Mouse (Mus musculus): ENCODE measurements around the gene Nfia. TPM values are rescaled to one million over a fixed set of nuclear protein-coding genes. Genes with fewer than 3 reads are reported as not detected.
A peak's percentile ranks its signal among the peaks of the same experiment; 100 is the strongest.

The Nfia gene
- polyA plus RNA-seq, 1 experiment from 2014 or later, result 23.5 TPM

DNA sequence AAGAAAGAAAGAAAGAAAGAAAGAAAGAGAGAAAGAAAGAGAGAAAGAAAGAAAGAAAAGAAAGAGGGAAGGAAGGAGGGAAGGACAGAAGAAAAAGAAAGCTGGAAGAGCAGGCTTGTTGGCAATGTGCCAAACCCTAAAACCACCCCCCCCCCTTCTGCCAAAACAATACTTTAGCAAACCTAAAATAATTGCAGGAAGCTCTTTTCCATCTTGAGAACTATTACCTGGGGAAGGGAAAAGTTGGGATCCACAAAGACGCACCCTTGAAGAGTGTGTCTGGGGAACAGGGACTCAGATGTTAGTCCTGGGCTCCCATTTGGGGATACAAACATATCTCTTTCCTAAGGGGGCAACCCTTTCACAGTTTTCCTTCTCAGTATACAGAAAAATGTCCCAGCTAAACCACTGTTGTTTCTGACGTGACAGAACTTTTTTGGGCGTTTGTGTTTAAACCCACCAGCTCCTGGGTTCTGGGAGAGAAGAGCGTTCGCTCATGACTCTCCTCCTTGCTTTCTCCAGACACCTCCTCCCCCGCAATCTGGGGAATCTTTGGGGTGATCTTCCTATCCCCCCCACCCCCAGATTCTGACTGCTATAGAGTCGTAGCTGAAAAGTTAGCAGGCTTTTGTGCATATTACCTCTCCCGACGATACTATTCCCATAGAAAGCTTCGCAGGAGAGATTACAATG is 4.0 kb downstream of the Nfia start:
- DNase-seq (ENCODE audit: low spot score), result peak; percentile 45
- peak overlapping the region; percentile 84 for H3K4me2 ChIP-seq (ENCODE audit: low read depth, low read length)
- 0% methylated on average over 10 of the region's 10 CpGs for WGBS
- no peak for ATAC-seq (replicated peaks; ENCODE audit: insufficient number of reproducible peaks, low FRiP score, low TSS enrichment, low read depth)
- no peaks in the 10 kb centered on the region for H3K9me3 ChIP-seq (replicated peaks; ENCODE audit: control insufficient read depth, low read length)
- peaks cover 2% of the 10 kb centered on the region; the same call in 1 of the 2 replicates for H3K27me3 ChIP-seq (ENCODE audit: control insufficient read depth, insufficient read depth, low read length)
- H3K27ac ChIP-seq (replicated peaks; ENCODE audit: low read depth, low read length), result peak overlapping the region; percentile 78
- H3K9ac ChIP-seq (replicated peaks; ENCODE audit: low read length), result peak overlapping the region; percentile 98
- H3K4me1 ChIP-seq (ENCODE audit: control insufficient read depth, insufficient read depth, low read length), result no peaks in the 10 kb centered on the region
- no peaks in the 10 kb centered on the region for H3K36me3 ChIP-seq (replicated peaks; ENCODE audit: control insufficient read depth, insufficient read depth, low read depth, low read length)
- H3K4me3 ChIP-seq (ENCODE audit: low read depth, low read length), result peak overlapping the region; percentile 96

DNA sequence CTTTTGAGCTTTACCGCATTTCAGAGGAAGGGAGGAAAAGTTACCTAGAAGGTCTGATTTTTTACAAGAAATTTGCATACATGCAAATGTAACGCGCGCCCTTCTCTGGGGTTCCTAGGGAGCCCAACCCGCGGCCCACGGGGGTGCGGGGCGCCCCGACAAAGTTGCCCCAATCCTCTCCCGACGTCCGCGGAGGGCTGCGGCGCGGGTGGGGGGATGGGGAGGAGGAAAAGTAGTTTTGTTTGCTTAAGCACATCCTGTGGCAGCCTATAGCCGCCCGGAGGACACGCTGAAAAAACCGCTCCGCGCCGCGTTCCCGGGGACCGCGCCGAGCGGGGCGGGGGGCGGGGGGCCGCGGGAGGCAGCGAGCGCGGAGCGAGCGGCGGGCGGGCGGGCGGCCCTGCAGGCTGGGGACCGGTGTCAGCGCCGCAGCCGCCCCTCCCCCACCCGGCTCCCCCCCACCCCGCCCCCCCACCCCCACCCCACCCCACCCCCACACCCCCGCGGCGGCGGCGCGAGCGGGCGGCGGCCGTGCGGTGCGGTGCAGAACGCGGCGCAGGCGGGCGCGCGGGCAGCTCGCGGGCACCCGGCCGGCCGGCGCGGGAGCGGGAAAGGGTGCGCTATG is 4.7 kb downstream of the Nfia start:
- Histone ChIP-seq H3K4me2 (ENCODE audit: low read depth, low read length) (peak overlapping the region; percentile 84), H3K36me3 (replicated peaks; ENCODE audit: control insufficient read depth, insufficient read depth, low read depth, low read length) (no peaks in the 10 kb centered on the region), H3K4me1 (ENCODE audit: control insufficient read depth, insufficient read depth, low read length) (no peaks in the 10 kb centered on the region), H3K27ac (replicated peaks; ENCODE audit: low read depth, low read length) (peak overlapping the region; percentile 78), H3K9ac (replicated peaks; ENCODE audit: low read length) (peak overlapping the region; percentile 98), H3K9me3 (replicated peaks; ENCODE audit: control insufficient read depth, low read length) (no peaks in the 10 kb centered on the region), H3K27me3 (ENCODE audit: control insufficient read depth, insufficient read depth, low read length) (peaks cover 2% of the 10 kb centered on the region; the same call in 1 of the 2 replicates), H3K4me3 (ENCODE audit: low read depth, low read length) (peak overlapping the region; percentile 96)
- under 1% methylated on average over 40 of the region's 77 CpGs for WGBS
- DNase-seq (ENCODE audit: low spot score) (peak; percentile 72), ATAC-seq (replicated peaks; ENCODE audit: insufficient number of reproducible peaks, low FRiP score, low TSS enrichment, low read depth) (peak; percentile 26)

DNA sequence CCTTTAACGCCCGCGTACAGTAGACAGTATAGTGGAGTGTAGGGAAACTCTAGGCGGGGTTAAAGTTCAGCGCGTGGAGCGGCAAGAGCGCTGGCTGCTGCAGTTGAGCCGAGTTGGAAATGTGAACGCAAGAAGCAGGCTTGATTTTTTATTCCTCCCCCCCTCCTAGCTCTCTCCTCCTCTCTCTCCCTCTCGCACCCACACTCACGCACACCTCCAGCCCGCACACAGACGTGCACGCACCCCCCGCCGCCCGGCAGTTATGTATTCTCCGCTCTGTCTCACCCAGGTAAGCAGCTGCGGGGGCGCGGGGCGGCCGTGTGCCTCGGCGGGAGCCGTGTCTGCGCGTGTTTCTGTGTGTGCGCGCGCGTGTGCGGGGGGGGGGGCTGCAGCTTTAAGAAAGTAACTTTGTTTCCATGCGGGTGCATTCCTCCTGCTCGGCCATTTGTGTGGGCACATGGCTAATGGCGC is 5.2 kb downstream of the Nfia start, which contains the start of gene E130114P18Rik:
E130114P18Rik (minus strand) TSS at position 373 of the 471 bp plus-strand sequence.
- H3K4me1 ChIP-seq (ENCODE audit: control insufficient read depth, insufficient read depth, low read length), result no peaks in the 10 kb centered on the region
- H3K4me2 ChIP-seq (ENCODE audit: low read depth, low read length), result peak within 1 kb of the TSS; percentile 84
- H3K36me3 ChIP-seq (replicated peaks; ENCODE audit: control insufficient read depth, insufficient read depth, low read depth, low read length), result no peaks in the 10 kb centered on the region
- H3K27me3 ChIP-seq (ENCODE audit: control insufficient read depth, insufficient read depth, low read length), result peaks cover 2% of the 10 kb centered on the region; the same call in 1 of the 2 replicates
- WGBS, result under 1% methylated on average over 37 of the region's 37 CpGs
- peak within 1 kb of the TSS; percentile 98 for H3K9ac ChIP-seq (replicated peaks; ENCODE audit: low read length)
- H3K9me3 ChIP-seq (replicated peaks; ENCODE audit: control insufficient read depth, low read length), result no peaks in the 10 kb centered on the region
- ATAC-seq (replicated peaks; ENCODE audit: insufficient number of reproducible peaks, low FRiP score, low TSS enrichment, low read depth) (peak; percentile 75; the same call in 1 of the 2 replicates), DNase-seq (ENCODE audit: low spot score) (peak; percentile 80)
- H3K27ac ChIP-seq (replicated peaks; ENCODE audit: low read depth, low read length), result peak within 1 kb of the TSS; percentile 78
- H3K4me3 ChIP-seq (ENCODE audit: low read depth, low read length), result peak within 1 kb of the TSS; percentile 96

DNA sequence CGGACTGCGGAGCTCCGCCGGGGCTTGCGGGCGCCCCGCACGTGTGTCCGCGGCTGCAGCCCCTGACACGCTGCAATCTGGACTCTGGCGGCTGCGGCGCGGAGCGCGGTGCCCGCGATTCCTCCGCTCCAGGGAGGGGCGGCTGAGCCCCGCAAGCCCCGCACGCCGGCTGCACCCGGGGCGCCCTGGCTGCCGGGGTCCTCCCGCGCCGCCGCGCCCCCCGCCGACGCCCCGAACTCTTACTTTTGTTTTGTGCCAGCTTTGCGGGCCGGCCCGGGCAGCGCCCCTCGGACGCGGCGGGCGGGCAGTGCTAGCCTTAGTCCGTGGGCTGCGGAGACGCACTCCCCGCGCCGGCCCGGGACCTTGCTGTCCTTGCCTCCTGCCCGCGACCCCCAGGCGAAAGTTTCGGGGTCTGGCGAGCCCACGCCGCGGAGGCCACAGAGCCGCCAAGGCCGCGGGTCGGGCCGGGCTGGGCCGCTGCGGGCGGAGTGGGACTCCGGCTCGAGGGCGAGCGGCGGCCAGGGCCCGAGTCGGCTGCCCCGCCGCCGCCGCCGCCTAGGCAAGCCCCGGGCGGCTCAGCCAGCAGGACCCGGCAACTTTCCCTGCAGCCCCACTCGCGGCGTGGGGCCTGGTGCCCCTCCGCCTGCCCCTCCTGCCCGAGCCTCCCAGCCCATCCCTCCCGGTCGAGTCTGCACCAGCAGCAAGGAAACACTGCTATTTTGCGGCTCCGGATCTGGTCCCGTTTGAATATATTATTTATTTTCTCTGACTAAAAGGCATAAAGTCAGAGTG is 5.9 kb downstream of the Nfia start:
- no peaks in the 10 kb centered on the region for H3K4me1 ChIP-seq (ENCODE audit: control insufficient read depth, insufficient read depth, low read length)
- peaks cover 2% of the 10 kb centered on the region; the same call in 1 of the 2 replicates for H3K27me3 ChIP-seq (ENCODE audit: control insufficient read depth, insufficient read depth, low read length)
- peak overlapping the region; percentile 98 for H3K9ac ChIP-seq (replicated peaks; ENCODE audit: low read length)
- H3K4me2 ChIP-seq (ENCODE audit: low read depth, low read length), result peak overlapping the region; percentile 84
- no peaks in the 10 kb centered on the region for H3K36me3 ChIP-seq (replicated peaks; ENCODE audit: control insufficient read depth, insufficient read depth, low read depth, low read length)
- DNase-seq (ENCODE audit: low spot score), result peak; percentile 39
- peak overlapping the region; percentile 62 for H3K27ac ChIP-seq (replicated peaks; ENCODE audit: low read depth, low read length)
- H3K9me3 ChIP-seq (replicated peaks; ENCODE audit: control insufficient read depth, low read length), result no peaks in the 10 kb centered on the region
- H3K4me3 ChIP-seq (ENCODE audit: low read depth, low read length), result peak overlapping the region; percentile 96
- no peak for ATAC-seq (replicated peaks; ENCODE audit: insufficient number of reproducible peaks, low FRiP score, low TSS enrichment, low read depth)
- under 1% methylated on average over 94 of the region's 94 CpGs for WGBS

DNA sequence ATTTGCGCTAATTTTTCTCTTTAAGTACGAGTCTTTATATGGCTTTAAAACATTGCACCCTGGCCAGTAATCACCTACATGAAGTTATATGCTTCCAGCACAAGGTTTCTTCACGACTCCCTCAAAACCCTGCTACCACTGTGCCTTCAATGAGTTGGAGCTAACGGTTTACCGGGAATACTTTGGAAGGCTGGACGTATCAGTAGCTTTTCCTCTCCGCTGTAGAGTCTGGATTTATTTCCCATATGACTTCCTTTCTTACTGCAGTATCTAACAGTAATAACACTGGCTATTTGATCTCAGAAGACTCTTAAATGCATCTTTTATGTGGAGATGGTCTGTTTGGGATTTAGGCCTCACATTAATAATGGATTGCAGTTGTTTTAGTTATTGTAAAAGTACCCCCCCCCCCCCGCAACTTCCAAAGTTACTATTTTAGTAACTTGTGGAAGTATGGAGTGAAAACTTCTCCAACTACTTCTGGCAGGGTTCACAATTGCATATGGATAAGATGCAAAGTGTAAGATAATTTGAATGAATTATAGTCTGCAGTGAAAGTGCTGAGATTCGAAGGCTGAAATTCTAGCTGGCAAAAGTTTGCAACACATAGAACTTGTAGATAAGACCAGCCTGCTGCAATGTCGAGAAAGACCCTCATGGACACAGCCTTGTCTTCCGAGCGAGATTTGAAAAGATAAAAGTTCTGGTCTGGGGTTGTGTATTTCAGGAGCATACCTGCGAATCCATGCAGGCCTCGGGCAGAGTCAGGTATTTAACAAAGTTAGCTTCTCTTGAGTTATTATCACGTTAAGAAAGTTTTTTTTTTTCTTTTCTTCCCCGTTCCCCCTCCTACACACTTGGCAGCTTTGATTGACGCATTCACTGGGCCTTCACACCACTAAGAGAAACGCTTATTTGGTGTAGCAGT is 6.7 kb downstream of the Nfia start:
- DNase-seq (ENCODE audit: low spot score), result peak; percentile 55
- peaks cover 2% of the 10 kb centered on the region; the same call in 1 of the 2 replicates for H3K27me3 ChIP-seq (ENCODE audit: control insufficient read depth, insufficient read depth, low read length)
- peak overlapping the region; percentile 84 for H3K4me2 ChIP-seq (ENCODE audit: low read depth, low read length)
- WGBS, result 7% methylated on average over 18 of the region's 18 CpGs
- H3K9me3 ChIP-seq (replicated peaks; ENCODE audit: control insufficient read depth, low read length), result no peaks in the 10 kb centered on the region
- peak overlapping the region; percentile 96 for H3K4me3 ChIP-seq (ENCODE audit: low read depth, low read length)
- no peak overlapping the region for H3K27ac ChIP-seq (replicated peaks; ENCODE audit: low read depth, low read length)
- H3K9ac ChIP-seq (replicated peaks; ENCODE audit: low read length), result peak overlapping the region; percentile 98
- H3K4me1 ChIP-seq (ENCODE audit: control insufficient read depth, insufficient read depth, low read length), result no peaks in the 10 kb centered on the region
- no peak for ATAC-seq (replicated peaks; ENCODE audit: insufficient number of reproducible peaks, low FRiP score, low TSS enrichment, low read depth)
- H3K36me3 ChIP-seq (replicated peaks; ENCODE audit: control insufficient read depth, insufficient read depth, low read depth, low read length), result no peaks in the 10 kb centered on the region; the same call in 1 of the 2 replicates

DNA sequence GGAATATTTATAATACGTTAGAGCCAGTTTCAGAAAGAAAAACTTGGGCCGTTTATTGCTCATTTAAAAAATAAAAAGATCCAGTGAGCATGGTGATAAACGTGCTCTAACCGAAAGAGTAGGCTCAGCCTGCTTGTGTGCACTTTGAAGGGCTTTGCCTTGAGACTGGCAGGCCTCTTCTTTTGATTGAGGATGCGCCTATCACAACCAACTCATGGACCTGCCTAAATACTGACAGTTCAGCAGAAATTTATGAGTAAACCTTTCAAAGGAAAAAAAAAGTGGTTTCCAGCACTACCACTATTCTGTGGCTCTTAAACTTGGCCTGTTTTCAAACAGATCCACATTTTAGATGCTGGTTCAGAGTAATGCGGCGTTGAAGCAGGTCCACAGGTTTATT is 7.5 kb downstream of the Nfia start:
- H3K4me1 ChIP-seq (ENCODE audit: control insufficient read depth, insufficient read depth, low read length), result no peaks in the 10 kb centered on the region
- peaks cover 2% of the 10 kb centered on the region; the same call in 1 of the 2 replicates for H3K27me3 ChIP-seq (ENCODE audit: control insufficient read depth, insufficient read depth, low read length)
- DNase-seq (ENCODE audit: low spot score) (peak; percentile 20), ATAC-seq (replicated peaks; ENCODE audit: insufficient number of reproducible peaks, low FRiP score, low TSS enrichment, low read depth) (no peak)
- no peaks in the 10 kb centered on the region for H3K9me3 ChIP-seq (replicated peaks; ENCODE audit: control insufficient read depth, low read length)
- H3K27ac ChIP-seq (replicated peaks; ENCODE audit: low read depth, low read length), result no peak overlapping the region
- peak overlapping the region; percentile 84 for H3K4me2 ChIP-seq (ENCODE audit: low read depth, low read length)
- no peaks in the 10 kb centered on the region; the same call in 1 of the 2 replicates for H3K36me3 ChIP-seq (replicated peaks; ENCODE audit: control insufficient read depth, insufficient read depth, low read depth, low read length)
- H3K4me3 ChIP-seq (ENCODE audit: low read depth, low read length), result peak overlapping the region; percentile 96; the same call in 1 of the 2 replicates
- 36% methylated on average over 7 of the region's 7 CpGs for WGBS
- no peak overlapping the region for H3K9ac ChIP-seq (replicated peaks; ENCODE audit: low read length)
